Comparison of ENCODE assay signal across 16 mouse cellular contexts in genomic region chr9:47843328-47843727, GRCm38 (mm10).
DNase-seq lines count a peak whose midpoint lies in the region; ATAC-seq lines count a peak whose summit lies in the region.
"Had no signal": no experiment of that assay in that cellular context is flagged by ENCODE, and none has a peak within 500 bp of the region (broad histone marks: within the 10 kb centered on the region; RNA-seq: fewer than 3 reads in every experiment).

No protein-coding gene starts in this region.

- DNase-seq in cerebellum, postnatal 36 days: no peak
- DNase-seq in cerebellum, postnatal 10 days: peak; percentile 62 to 68
- DNase-seq in cerebellum, adult 8-10 months: no peak
- DNase-seq in left cerebral cortex, postnatal 4 days: peak; percentile 40
- no peak for DNase-seq in left cerebral cortex, postnatal 25 days (ENCODE audit: low spot score in 2 of 2)
- DNase-seq in ovary, postnatal 36 days (ENCODE audit: low spot score): no peak
- DNase-seq: adrenal gland, adult 8-10 months; adrenal gland, postnatal 25 days; embryo, embryonic 11 days; gastrocnemius, adult 2 months; gastrocnemius, postnatal 14 days; heart, adult 11 months had no signal

- intact Hi-C loops in left cerebral cortex, postnatal 4 days (cut with DNase I): no loop called here
- intact Hi-C loops in left cerebral cortex, postnatal 25 days (cut with DNase I): no loop called here

- peak; percentile 54; the same call in 1 of the 2 replicates for ATAC-seq in cerebellum, adult (ENCODE audit: insufficient number of reproducible peaks, low FRiP score, low TSS enrichment)
- ATAC-seq: activated CD4-positive, CD25-positive, alpha-beta regulatory T cell, adult 4 months; forebrain, embryonic 15.5 days; intestine, postnatal 0 days had no signal

Comparison
In these comparisons a context has a peak if more than half of its experiments do, and no peak if none do; other contexts are left out.
1. DNase-seq: peak in cerebellum, postnatal 10 days (2 of 2) and left cerebral cortex, postnatal 4 days (single experiment); none in cerebellum, postnatal 36 days (0 of 2), cerebellum, adult 8-10 months (single experiment), left cerebral cortex, postnatal 25 days (0 of 2) and ovary, postnatal 36 days (single experiment).